Mouse (Mus musculus): Measurements from ENCODE around the gene Serpina3k. TPM values are rescaled to one million over a fixed set of nuclear protein-coding genes. Genes with fewer than 3 reads are reported as not detected.
A peak's percentile ranks its signal among the peaks of the same experiment; 100 is the strongest.
"Not testable (repeated sequence)": the region's sequence is repeated elsewhere in the genome, so short reads cannot be mapped to it uniquely, and the experiment has no call there.

Serpina3k gene
- polyA plus RNA-seq, 1 experiment = not detected

- Histone ChIP-seq H3K27ac (ENCODE audit: insufficient read depth, low read depth, low read length) (no peak overlapping the region), H3K4me1 (ENCODE audit: control insufficient read depth, insufficient read depth, low read length) (no peaks in the 10 kb centered on the region), H3K36me3 (ENCODE audit: control insufficient read depth, insufficient read depth, low read length) (no peaks in the 10 kb centered on the region), H3K4me3 (ENCODE audit: insufficient read depth, low read depth, low read length) (no peak overlapping the region), H3K27me3 (replicated peaks; ENCODE audit: control insufficient read depth, insufficient read depth, low read length) (no peaks in the 10 kb centered on the region)
- DNase-seq = no peak
- TF ChIP-seq POLR2A (IDR thresholded peaks at IDR 0.05; ENCODE audit: low read depth, low read length) (no peak), CTCF (conservative IDR thresholded peaks at IDR 0.05; ENCODE audit: insufficient read depth, insufficient read length, low read depth, low read length) (no peak)
- WGBS = 98% methylated on average over 11 of the region's 11 CpGs
Measured at GRCm38 (mm10) chr12:104379856-104380255, 41.6 kb downstream of the Serpina3k start.

- H3K4me1 ChIP-seq (ENCODE audit: control insufficient read depth, insufficient read depth, low read length); DNase-seq; H3K36me3 ChIP-seq (ENCODE audit: control insufficient read depth, insufficient read depth, low read length); H3K4me3 ChIP-seq (ENCODE audit: insufficient read depth, low read depth, low read length); H3K27me3 ChIP-seq (replicated peaks; ENCODE audit: control insufficient read depth, insufficient read depth, low read length); H3K27ac ChIP-seq (ENCODE audit: insufficient read depth, low read depth, low read length): not testable (repeated sequence)
- 95% methylated on average over 8 of the region's 8 CpGs for WGBS
Measured at GRCm38 (mm10) chr12:104381071-104381604, 42.9 kb downstream of the Serpina3k start.

GRCm38 (mm10) chr12:104385987-104386386 lies 47.7 kb downstream of the Serpina3k start:
- not testable (repeated sequence) for H3K4me1 ChIP-seq (ENCODE audit: control insufficient read depth, insufficient read depth, low read length); H3K27ac ChIP-seq (ENCODE audit: insufficient read depth, low read depth, low read length)
- DNase-seq = peak; percentile 42

GRCm38 (mm10) chr12:104386878-104387277 lies 48.6 kb downstream of the Serpina3k start:
- H3K4me3 ChIP-seq (ENCODE audit: insufficient read depth, low read depth, low read length); H3K27ac ChIP-seq (ENCODE audit: insufficient read depth, low read depth, low read length); DNase-seq; H3K27me3 ChIP-seq (replicated peaks; ENCODE audit: control insufficient read depth, insufficient read depth, low read length); H3K36me3 ChIP-seq (ENCODE audit: control insufficient read depth, insufficient read depth, low read length); H3K4me1 ChIP-seq (ENCODE audit: control insufficient read depth, insufficient read depth, low read length): not testable (repeated sequence)
- WGBS = 61% methylated on average over 2 of the region's 2 CpGs

More at GRCm38 (mm10) chr12:104385987-104386386, 47.7 kb downstream of the Serpina3k start:
- not testable (repeated sequence) for H3K36me3 ChIP-seq (ENCODE audit: control insufficient read depth, insufficient read depth, low read length); H3K4me3 ChIP-seq (ENCODE audit: insufficient read depth, low read depth, low read length); H3K27me3 ChIP-seq (replicated peaks; ENCODE audit: control insufficient read depth, insufficient read depth, low read length)

GRCm38 (mm10) chr12:104388477-104388876 lies 50.2 kb downstream of the Serpina3k start:
- no peak overlapping the region for H3K27ac ChIP-seq (ENCODE audit: insufficient read depth, low read depth, low read length)
- H3K4me3 ChIP-seq (ENCODE audit: insufficient read depth, low read depth, low read length) = no peak overlapping the region
- no peaks in the 10 kb centered on the region for H3K36me3 ChIP-seq (ENCODE audit: control insufficient read depth, insufficient read depth, low read length)
- TF ChIP-seq POLR2A (IDR thresholded peaks at IDR 0.05; ENCODE audit: low read depth, low read length) (no peak), CTCF (conservative IDR thresholded peaks at IDR 0.05; ENCODE audit: insufficient read depth, insufficient read length, low read depth, low read length) (no peak)
- H3K4me1 ChIP-seq (ENCODE audit: control insufficient read depth, insufficient read depth, low read length) = no peaks in the 10 kb centered on the region
- no peaks in the 10 kb centered on the region for H3K27me3 ChIP-seq (replicated peaks; ENCODE audit: control insufficient read depth, insufficient read depth, low read length)
- DNase-seq = no peak

GRCm38 (mm10) chr12:104391057-104391456 lies 52.8 kb downstream of the Serpina3k start:
- H3K36me3 ChIP-seq (ENCODE audit: control insufficient read depth, insufficient read depth, low read length); DNase-seq; H3K4me1 ChIP-seq (ENCODE audit: control insufficient read depth, insufficient read depth, low read length); H3K27ac ChIP-seq (ENCODE audit: insufficient read depth, low read depth, low read length); H3K27me3 ChIP-seq (replicated peaks; ENCODE audit: control insufficient read depth, insufficient read depth, low read length); H3K4me3 ChIP-seq (ENCODE audit: insufficient read depth, low read depth, low read length): not testable (repeated sequence)
- WGBS = 68% methylated on average over 2 of the region's 2 CpGs

Other genes starting within 250 kb of the Serpina3k start
- not detected in 2 replicates for gene Serpina5, start 237.4 kb upstream of the Serpina3k start, polyA plus RNA-seq (2012; rRNA removed)
- gene Serpina3a, start 225.8 kb upstream of the Serpina3k start, polyA plus RNA-seq (2012; rRNA removed) = not detected in 2 replicates
- not detected in 2 replicates for gene Serpina3b, start 210.5 kb upstream of the Serpina3k start, polyA plus RNA-seq (2012; rRNA removed)
- 1.0 and 2.2 TPM in 2 replicates for gene Serpina3c, start 184.6 kb upstream of the Serpina3k start, polyA plus RNA-seq (2012; rRNA removed)
- gene Serpina3f, start 123.9 kb upstream of the Serpina3k start, polyA plus RNA-seq (2012; rRNA removed) = 0.12 and 0.70 TPM in 2 replicates
- gene Serpina3g, start 102.2 kb upstream of the Serpina3k start, polyA plus RNA-seq (2012; rRNA removed) = 3.7 and 8.2 TPM in 2 replicates
- gene Serpina3i, start 75.4 kb upstream of the Serpina3k start, polyA plus RNA-seq (2012; rRNA removed) = 0.07 and 0.08 TPM in 2 replicates
- not detected in 2 replicates for gene Serpina3j, start 23.9 kb upstream of the Serpina3k start, polyA plus RNA-seq (2012; rRNA removed)
- 0.07 TPM in 1 of 2 replicates, not detected in the other for gene Serpina3m, start within 50 bp of the Serpina3k start, polyA plus RNA-seq (2012; rRNA removed)
- 3.4 and 3.8 TPM in 2 replicates for gene Serpina3n, start 68.2 kb downstream of the Serpina3k start, polyA plus RNA-seq (2012; rRNA removed)
- gene Gsc, start 134.8 kb downstream of the Serpina3k start, polyA plus RNA-seq (2012; rRNA removed) = 0.10 TPM in 1 of 2 replicates, not detected in the other